Mouse (Mus musculus): ENCODE measurements around the gene Tmem30b. TPM values are rescaled to one million over a fixed set of nuclear protein-coding genes. Genes with fewer than 3 reads are reported as not detected.
"Not testable (repeated sequence)": the region's sequence is repeated elsewhere in the genome, so short reads cannot be mapped to it uniquely, and the experiment has no call there.

Gene Tmem30b
- polyA plus RNA-seq, 1 experiment from 2014 or later: 19.4 TPM

- peak overlapping the region; percentile 57 for H3K4me2 ChIP-seq (replicated peaks; ENCODE audit: low read depth, low read length)
- TF ChIP-seq EP300 (IDR thresholded peaks at IDR 0.05) (no peak), CTCF (IDR thresholded peaks at IDR 0.05) (peak; percentile 58)
- H3K4me3 ChIP-seq (ENCODE audit: low read depth, low read length): peak overlapping the region; percentile 24
- no peaks in the 10 kb centered on the region for H3K36me3 ChIP-seq (ENCODE audit: insufficient read depth, low read length)
- 13% methylated on average over 21 of the region's 21 CpGs for WGBS
- no peak overlapping the region for H3K27ac ChIP-seq (ENCODE audit: low read length)
- H3K27me3 ChIP-seq (replicated peaks; ENCODE audit: insufficient read depth, low read length): no peaks in the 10 kb centered on the region
- H3K4me1 ChIP-seq (ENCODE audit: insufficient read depth, low read depth, low read length): no peaks in the 10 kb centered on the region
- 0 out of 2 replicates have a peak overlapping the region, but pooled peaks have one; percentile 16 for H3K9ac ChIP-seq (replicated peaks; ENCODE audit: low read depth)
- DNase-seq (ENCODE audit: low spot score) (peak; percentile 82), ATAC-seq (no peak)
- no peaks in the 10 kb centered on the region for H3K9me3 ChIP-seq (ENCODE audit: low read length)
These were observed 18.8 kb upstream of the Tmem30b start for GRCm38 (mm10) chr12:73564795-73565619.

- Histone ChIP-seq H3K4me3 (ENCODE audit: low read depth, low read length) (no peak overlapping the region), H3K9ac (replicated peaks; ENCODE audit: low read depth) (no peak overlapping the region), H3K9me3 (ENCODE audit: low read length) (no peaks in the 10 kb centered on the region), H3K27me3 (replicated peaks; ENCODE audit: insufficient read depth, low read length) (no peaks in the 10 kb centered on the region), H3K4me1 (ENCODE audit: insufficient read depth, low read depth, low read length) (no peaks in the 10 kb centered on the region), H3K27ac (ENCODE audit: low read length) (no peak overlapping the region), H3K4me2 (replicated peaks; ENCODE audit: low read depth, low read length) (no peak overlapping the region), H3K36me3 (ENCODE audit: insufficient read depth, low read length) (no peaks in the 10 kb centered on the region)
- DNase-seq (ENCODE audit: low spot score) (no peak), ATAC-seq (no peak)
- 19% methylated on average over 10 of the region's 10 CpGs for WGBS
- TF ChIP-seq CTCF (IDR thresholded peaks at IDR 0.05) (no peak), EP300 (IDR thresholded peaks at IDR 0.05) (no peak)
These were observed 18.0 kb upstream of the Tmem30b start for GRCm38 (mm10) chr12:73564176-73564575.

GRCm38 (mm10) chr12:73563122-73563521, 16.9 kb upstream of the Tmem30b start:
- ATAC-seq; H3K9ac ChIP-seq (replicated peaks; ENCODE audit: low read depth); H3K9me3 ChIP-seq (ENCODE audit: low read length); H3K4me2 ChIP-seq (replicated peaks; ENCODE audit: low read depth, low read length); H3K4me3 ChIP-seq (ENCODE audit: low read depth, low read length); H3K27ac ChIP-seq (ENCODE audit: low read length); H3K36me3 ChIP-seq (ENCODE audit: insufficient read depth, low read length); H3K27me3 ChIP-seq (replicated peaks; ENCODE audit: insufficient read depth, low read length); H3K4me1 ChIP-seq (ENCODE audit: insufficient read depth, low read depth, low read length); DNase-seq (ENCODE audit: low spot score): not testable (repeated sequence)
- WGBS: 65% methylated on average over 6 of the region's 6 CpGs

GRCm38 (mm10) chr12:73560091-73560490, 13.9 kb upstream of the Tmem30b start:
- peak; percentile 67 for TF ChIP-seq CTCF (IDR thresholded peaks at IDR 0.05)
- TF ChIP-seq EP300 (IDR thresholded peaks at IDR 0.05): no peak
- H3K4me2 ChIP-seq (replicated peaks; ENCODE audit: low read depth, low read length): no peak overlapping the region
- H3K36me3 ChIP-seq (ENCODE audit: insufficient read depth, low read length): no peaks in the 10 kb centered on the region
- no peak overlapping the region for H3K9ac ChIP-seq (replicated peaks; ENCODE audit: low read depth)
- no peak for ATAC-seq
- DNase-seq (ENCODE audit: low spot score): peak; percentile 18
- no peaks in the 10 kb centered on the region for H3K9me3 ChIP-seq (ENCODE audit: low read length)
- no peak overlapping the region for H3K4me3 ChIP-seq (ENCODE audit: low read depth, low read length)
- 56% methylated on average over 7 of the region's 7 CpGs for WGBS
- no peaks in the 10 kb centered on the region for H3K27me3 ChIP-seq (replicated peaks; ENCODE audit: insufficient read depth, low read length)
- no peaks in the 10 kb centered on the region for H3K4me1 ChIP-seq (ENCODE audit: insufficient read depth, low read depth, low read length)
- no peak overlapping the region for H3K27ac ChIP-seq (ENCODE audit: low read length)

- H3K27ac ChIP-seq (ENCODE audit: low read length): no peak overlapping the region
- no peaks in the 10 kb centered on the region for H3K27me3 ChIP-seq (replicated peaks; ENCODE audit: insufficient read depth, low read length)
- TF ChIP-seq CTCF (IDR thresholded peaks at IDR 0.05): no peak
- no peak for TF ChIP-seq EP300 (IDR thresholded peaks at IDR 0.05)
- H3K4me3 ChIP-seq (ENCODE audit: low read depth, low read length): no peak overlapping the region
- no peaks in the 10 kb centered on the region for H3K9me3 ChIP-seq (ENCODE audit: low read length)
- H3K36me3 ChIP-seq (ENCODE audit: insufficient read depth, low read length): no peaks in the 10 kb centered on the region
- ATAC-seq (no peak), DNase-seq (ENCODE audit: low spot score) (no peak)
- H3K9ac ChIP-seq (replicated peaks; ENCODE audit: low read depth): no peak overlapping the region
- 88% methylated on average over 20 of the region's 20 CpGs for WGBS
- H3K4me2 ChIP-seq (replicated peaks; ENCODE audit: low read depth, low read length): no peak overlapping the region
- no peaks in the 10 kb centered on the region for H3K4me1 ChIP-seq (ENCODE audit: insufficient read depth, low read depth, low read length)
These were observed 12.5 kb upstream of the Tmem30b start for GRCm38 (mm10) chr12:73558525-73559195.

GRCm38 (mm10) chr12:73554155-73554554, 8.0 kb upstream of the Tmem30b start:
- H3K36me3 ChIP-seq (ENCODE audit: insufficient read depth, low read length): no peaks in the 10 kb centered on the region
- H3K4me3 ChIP-seq (ENCODE audit: low read depth, low read length): no peak overlapping the region
- WGBS: 3% methylated on average over 5 of the region's 5 CpGs
- ATAC-seq (peak; percentile 74), DNase-seq (ENCODE audit: low spot score) (peak; percentile 92)
- no peak overlapping the region for H3K9ac ChIP-seq (replicated peaks; ENCODE audit: low read depth)
- H3K4me2 ChIP-seq (replicated peaks; ENCODE audit: low read depth, low read length): no peak overlapping the region
- TF ChIP-seq CTCF (IDR thresholded peaks at IDR 0.05): peak; percentile 84
- TF ChIP-seq EP300 (IDR thresholded peaks at IDR 0.05): no peak
- no peak overlapping the region for H3K27ac ChIP-seq (ENCODE audit: low read length)
- H3K27me3 ChIP-seq (replicated peaks; ENCODE audit: insufficient read depth, low read length): no peaks in the 10 kb centered on the region
- no peaks in the 10 kb centered on the region for H3K4me1 ChIP-seq (ENCODE audit: insufficient read depth, low read depth, low read length)
- no peaks in the 10 kb centered on the region for H3K9me3 ChIP-seq (ENCODE audit: low read length)

Measured in lung, postnatal 0 days (tissue).